Mouse (Mus musculus): ENCODE results near the gene Cpeb3.

DNA sequence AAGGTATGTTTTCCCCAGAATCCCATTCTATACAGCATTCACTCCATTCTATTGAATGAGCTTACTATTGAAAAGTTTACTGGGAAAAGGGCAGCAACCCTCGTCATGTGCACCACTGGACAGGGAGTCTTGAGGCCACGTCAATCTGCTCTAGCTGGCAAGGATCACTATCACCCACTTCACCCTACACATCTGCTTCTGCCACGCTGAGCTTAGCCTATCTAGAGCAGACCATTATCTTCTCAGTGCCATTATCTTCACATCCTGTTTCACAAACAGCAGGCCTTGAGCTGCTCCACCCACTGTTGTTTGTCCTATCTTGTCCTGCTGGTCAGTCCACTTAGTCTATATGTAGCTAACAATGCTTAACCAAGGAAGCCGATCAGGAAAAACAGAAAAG, 66.8 kb downstream of the Cpeb3 start:
- TF ChIP-seq POLR2A (IDR thresholded peaks at IDR 0.05; ENCODE audit: low read depth, low read length) (no peak), CTCF (IDR thresholded peaks at IDR 0.05; ENCODE audit: extremely low read depth, insufficient read depth, insufficient read length, insufficient replicate concordance) (no peak)

Data from spleen, adult 2 months (tissue).